Mouse (Mus musculus): Measurements from ENCODE around the gene Ifna14.

DNA sequence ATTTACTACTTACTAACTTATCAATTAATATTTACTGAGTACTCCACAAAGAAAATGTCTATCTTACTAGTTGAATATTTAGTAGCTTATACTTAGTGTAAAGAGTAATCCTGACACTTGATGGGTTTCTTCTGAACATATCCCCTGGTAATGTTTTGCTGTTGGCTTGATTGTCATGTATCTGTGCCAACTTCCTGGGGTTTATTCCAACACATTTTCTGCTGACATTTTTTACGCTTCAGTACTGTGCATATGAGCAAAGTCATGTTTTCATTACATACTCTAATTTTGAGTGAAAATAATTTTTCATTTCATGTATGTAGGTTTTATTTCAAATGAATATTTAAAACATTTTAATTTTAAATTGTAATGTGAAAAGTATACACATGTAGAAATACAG is 36.7 kb downstream of the Ifna14 start:
- TF ChIP-seq CTCF (IDR thresholded peaks at IDR 0.05; ENCODE audit: insufficient read depth, low read length) (no peak), POLR2A (IDR thresholded peaks at IDR 0.05; ENCODE audit: borderline replicate concordance, extremely low read depth, low read depth, low read length) (no peak)

Measured in lung, adult 2 months (tissue).